Mouse (Mus musculus) intestine, embryonic 15.5 days (tissue): ENCODE measurements around the gene Aarsd1. TPM values are rescaled to one million over a fixed set of nuclear protein-coding genes. Genes with fewer than 3 reads are reported as not detected.
"Not testable (repeated sequence)": the region's sequence is repeated elsewhere in the genome, so short reads cannot be mapped to it uniquely, and the experiment has no call there.

Experiments used
- ATAC-seq: fragments of 200-750 bp; cut with Nextera tagmentation; 2 replicates; pipeline ENCODE4 v1.8.0; 2017; ENCODE audit warnings: moderate TSS enrichment, moderate library complexity
- H3K27ac ChIP-seq: fragments of 300-500 bp; sonication (generic); 2 replicates; pipeline ENCODE4 v1.5.1; 2015; ENCODE audit warnings: mild to moderate bottlenecking, inconsistent platforms
- H3K27me3 ChIP-seq: fragments of 300-500 bp; sonication (generic); replicated peaks from 2 replicates; pipeline ENCODE4 v1.6.1; 2015; ENCODE audit warnings: inconsistent platforms
- H3K36me3 ChIP-seq: fragments of 300-500 bp; sonication (generic); 2 replicates; pipeline ENCODE4 v1.6.1; 2015; ENCODE audit warnings: inconsistent platforms
- H3K4me1 ChIP-seq: fragments of 300-500 bp; sonication (generic); replicated peaks from 2 replicates; pipeline ENCODE4 v1.6.1; 2015; ENCODE audit warnings: inconsistent platforms
- H3K4me2 ChIP-seq: fragments of 300-500 bp; sonication (generic); replicated peaks from 2 replicates; pipeline ENCODE4 v1.6.1; 2015; ENCODE audit warnings: mild to moderate bottlenecking, inconsistent platforms
- H3K4me3 ChIP-seq: fragments of 300-500 bp; sonication (generic); replicated peaks from 2 replicates; pipeline ENCODE4 v1.5.1; 2015; ENCODE audit warnings: inconsistent platforms
- H3K9ac ChIP-seq: fragments of 300-500 bp; sonication (generic); 2 replicates; pipeline ENCODE4 v1.6.1; 2015; ENCODE audit warnings: inconsistent platforms
- H3K9me3 ChIP-seq: fragments of 300-500 bp; sonication (generic); 2 replicates; pipeline ENCODE4 v1.6.1; 2016; ENCODE audit warnings: inconsistent platforms
- WGBS: fragments of 180-500 bp; shearing (Covaris S2); methylation state at CpG from one replicate; pipeline ENCODE4 v1.1.7; 2015; 5-methylcytosine and 5-hydroxymethylcytosine counted together
- polyA plus RNA-seq: library from polyadenylated mRNA; unstranded; fragments of >200 nt; fragmentation: Nextera tagmentation; extraction: Ambion mirVana; gene quantifications from 2 replicates; pipeline ENCODE4 v1.2.1, GENCODE M21; 2015

Aarsd1 gene
- polyA plus RNA-seq, 1 experiment from 2014 or later: 60.1 TPM

DNA sequence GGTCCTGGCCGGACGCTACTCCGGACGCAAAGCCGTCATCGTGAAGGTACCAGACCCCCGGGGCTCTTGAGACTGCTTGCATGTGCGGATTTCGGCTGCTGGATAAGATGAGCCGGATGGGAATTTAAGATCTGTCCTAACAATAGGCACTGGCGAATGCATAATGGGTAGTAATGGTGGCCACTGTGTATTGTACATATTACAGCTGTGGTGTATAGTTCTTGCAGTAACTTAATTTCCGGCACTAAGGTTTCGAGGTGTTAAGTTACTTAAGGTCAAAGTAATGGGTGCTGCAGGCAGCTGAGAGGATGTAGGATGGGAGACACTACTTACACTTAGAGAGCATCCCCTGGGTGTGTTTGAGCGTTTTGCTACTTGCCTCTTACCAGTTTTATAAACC lies 25.3 kb upstream of the Aarsd1 start:
- Histone ChIP-seq H3K9me3 (no peaks in the 10 kb centered on the region), H3K4me2 (peak overlapping the region; percentile 67), H3K4me1 (peaks cover 12% of the 10 kb centered on the region), H3K36me3 (peaks cover 19% of the 10 kb centered on the region), H3K9ac (peak overlapping the region; percentile 83), H3K4me3 (peak overlapping the region; percentile 69), H3K27me3 (no peaks in the 10 kb centered on the region), H3K27ac (peak overlapping the region; percentile 83)
- ATAC-seq: peak; percentile 7; the same call in 1 of the 2 replicates
- WGBS: under 1% methylated on average over 14 of the region's 14 CpGs

DNA sequence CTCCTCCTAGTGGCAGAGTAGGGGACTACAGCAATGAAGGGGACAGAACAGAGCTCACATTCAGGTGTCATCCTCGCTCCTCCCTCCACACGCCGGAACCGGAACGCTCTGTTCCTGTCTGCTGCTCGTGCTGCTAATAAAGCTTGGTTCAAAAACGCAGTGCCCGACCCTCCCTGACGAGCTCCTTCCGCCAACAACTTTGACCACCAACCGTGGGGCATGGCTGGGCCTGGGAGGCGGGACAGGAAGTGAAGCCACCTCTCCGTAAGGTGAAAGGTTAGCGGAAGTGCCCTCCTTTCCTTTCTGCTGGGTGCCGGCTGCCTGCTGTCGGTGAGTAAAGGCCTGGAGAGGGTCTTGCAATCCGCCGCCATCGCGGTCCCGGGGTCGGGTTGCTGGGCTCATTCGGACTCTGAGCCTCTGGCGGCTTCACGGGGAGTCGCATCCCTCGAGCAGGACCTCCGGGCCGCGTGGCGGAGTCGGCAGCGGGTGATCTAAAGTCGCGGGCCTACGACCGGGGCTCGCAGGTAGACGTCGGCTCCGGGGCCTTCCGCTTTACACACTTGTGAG lies 24.8 kb upstream of the Aarsd1 start, which contains the start of gene Rpl27:
Gene Rpl27 (plus strand): TSS at position 172 of the 567 bp plus-strand sequence.
- Histone ChIP-seq H3K4me3 (peak within 1 kb of the TSS; percentile 69), H3K27me3 (no peaks in the 10 kb centered on the region), H3K4me1 (peaks cover 12% of the 10 kb centered on the region), H3K9ac (peak within 1 kb of the TSS; percentile 83), H3K9me3 (no peaks in the 10 kb centered on the region), H3K4me2 (peak within 1 kb of the TSS; percentile 67), H3K27ac (peak within 1 kb of the TSS; percentile 83), H3K36me3 (peaks cover 19% of the 10 kb centered on the region)
- WGBS: under 1% methylated on average over 42 of the region's 42 CpGs
- peak; percentile 99 for ATAC-seq

DNA sequence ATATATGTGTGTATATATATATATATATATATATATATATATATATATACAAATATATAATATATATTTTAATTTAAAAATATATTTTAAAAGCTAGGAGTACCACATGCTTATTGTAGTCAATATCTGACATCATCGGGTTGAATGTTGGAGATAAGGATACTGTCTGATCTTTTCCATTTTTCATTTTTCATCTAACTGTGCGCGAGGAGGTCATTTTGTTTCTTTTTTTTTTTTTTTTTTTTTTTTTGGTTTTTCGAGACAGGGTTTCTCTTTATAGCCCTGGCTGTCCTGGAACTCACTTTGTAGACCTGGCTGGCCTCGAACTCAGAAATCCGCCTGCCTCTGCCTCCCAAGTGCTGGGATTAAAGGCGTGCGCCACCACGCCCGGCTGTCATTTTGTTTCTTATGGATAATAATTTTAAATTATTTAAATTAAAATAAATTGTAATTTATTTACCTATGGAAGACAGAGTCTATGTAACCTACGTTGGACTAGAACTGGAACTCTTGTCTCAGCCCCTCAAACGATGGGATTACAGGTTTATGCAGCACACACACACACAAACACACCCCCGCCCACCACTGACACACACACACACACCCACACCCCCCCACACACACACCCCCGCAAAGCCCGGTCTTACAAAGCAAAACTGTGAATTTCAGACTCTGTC lies 24.2 kb upstream of the Aarsd1 start:
- not testable (repeated sequence) for H3K9me3 ChIP-seq, H3K27me3 ChIP-seq, ATAC-seq, H3K9ac ChIP-seq, H3K27ac ChIP-seq
- peaks cover 12% of the 10 kb centered on the region for H3K4me1 ChIP-seq
- H3K4me2 ChIP-seq: peak overlapping the region; percentile 67
- H3K36me3 ChIP-seq: peaks cover 19% of the 10 kb centered on the region
- WGBS: 34% methylated on average over 15 of the region's 15 CpGs
- H3K4me3 ChIP-seq: peak overlapping the region; percentile 29

DNA sequence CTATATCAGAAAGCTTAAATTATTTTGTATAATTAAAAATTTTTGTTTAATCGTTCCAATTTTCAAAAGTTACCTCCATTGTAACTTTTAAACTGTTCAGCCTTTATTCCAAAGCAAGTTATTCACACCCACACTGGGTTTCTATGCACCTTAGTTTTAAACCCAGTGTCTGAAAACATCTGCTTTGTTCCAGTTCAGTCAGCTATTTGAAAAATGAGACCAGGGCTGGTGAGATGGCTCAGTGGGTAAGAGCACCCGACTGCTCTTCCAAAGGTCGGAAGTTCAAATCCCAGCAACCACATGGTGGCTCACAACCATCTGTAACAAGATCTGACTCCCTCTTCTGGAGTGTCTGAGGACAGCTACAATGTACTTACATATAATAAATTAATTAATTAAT lies 20.6 kb upstream of the Aarsd1 start:
- not testable (repeated sequence) for H3K27ac ChIP-seq, H3K27me3 ChIP-seq, H3K4me1 ChIP-seq, H3K4me3 ChIP-seq, H3K4me2 ChIP-seq, H3K9me3 ChIP-seq, H3K9ac ChIP-seq, ATAC-seq
- peaks cover 22% of the 10 kb centered on the region for H3K36me3 ChIP-seq
- 56% methylated on average over 3 of the region's 3 CpGs for WGBS

- no peak overlapping the region for H3K27ac ChIP-seq
- H3K36me3 ChIP-seq: peaks cover 24% of the 10 kb centered on the region
- no peaks in the 10 kb centered on the region for H3K4me1 ChIP-seq
- H3K27me3 ChIP-seq: no peaks in the 10 kb centered on the region
- 85% methylated on average over 4 of the region's 4 CpGs for WGBS
- no peak overlapping the region for H3K9ac ChIP-seq
- H3K4me2 ChIP-seq: no peak overlapping the region
- ATAC-seq: no peak
- H3K4me3 ChIP-seq: no peak overlapping the region
- no peaks in the 10 kb centered on the region for H3K9me3 ChIP-seq
These were observed 19.5 kb upstream of the Aarsd1 start for GRCm38 (mm10) chr11:101436916-101437315.

- H3K4me2 ChIP-seq: no peak overlapping the region
- no peak overlapping the region for H3K9ac ChIP-seq
- no peak for ATAC-seq
- no peak overlapping the region for H3K27ac ChIP-seq
- no peak overlapping the region for H3K4me3 ChIP-seq
- H3K27me3 ChIP-seq: no peaks in the 10 kb centered on the region
- no peaks in the 10 kb centered on the region for H3K9me3 ChIP-seq
- WGBS: 79% methylated on average over 4 of the region's 4 CpGs
- no peaks in the 10 kb centered on the region for H3K4me1 ChIP-seq
- peaks cover 32% of the 10 kb centered on the region for H3K36me3 ChIP-seq
These were observed 18.4 kb upstream of the Aarsd1 start for GRCm38 (mm10) chr11:101435831-101436230.

DNA sequence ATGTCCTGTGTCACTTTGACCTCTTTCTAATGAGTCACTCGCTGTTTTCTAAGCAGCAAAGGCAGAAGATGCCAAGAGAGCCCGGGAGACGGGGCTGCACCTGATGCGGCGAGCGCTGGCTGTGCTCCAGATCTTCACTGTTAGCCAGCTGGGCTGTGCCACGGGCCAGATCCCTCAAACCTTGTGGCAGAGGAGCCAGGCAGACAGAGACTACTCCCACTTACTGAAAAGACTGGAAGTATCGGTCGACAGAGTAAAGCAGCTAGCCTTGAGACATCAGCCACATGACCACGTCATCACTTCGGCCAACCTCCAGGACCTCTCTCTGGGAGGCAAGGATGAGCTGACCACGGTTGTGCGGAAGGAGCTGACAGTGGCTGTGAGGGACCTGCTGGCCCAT lies 16.0 kb upstream of the Aarsd1 start:
- no peak overlapping the region for H3K4me2 ChIP-seq
- no peaks in the 10 kb centered on the region for H3K4me1 ChIP-seq
- H3K27ac ChIP-seq: no peak overlapping the region
- ATAC-seq: no peak
- no peak overlapping the region for H3K4me3 ChIP-seq
- no peaks in the 10 kb centered on the region for H3K27me3 ChIP-seq
- H3K9me3 ChIP-seq: no peaks in the 10 kb centered on the region
- H3K36me3 ChIP-seq: peaks cover 38% of the 10 kb centered on the region
- H3K9ac ChIP-seq: no peak overlapping the region
- WGBS: 89% methylated on average over 13 of the region's 13 CpGs

DNA sequence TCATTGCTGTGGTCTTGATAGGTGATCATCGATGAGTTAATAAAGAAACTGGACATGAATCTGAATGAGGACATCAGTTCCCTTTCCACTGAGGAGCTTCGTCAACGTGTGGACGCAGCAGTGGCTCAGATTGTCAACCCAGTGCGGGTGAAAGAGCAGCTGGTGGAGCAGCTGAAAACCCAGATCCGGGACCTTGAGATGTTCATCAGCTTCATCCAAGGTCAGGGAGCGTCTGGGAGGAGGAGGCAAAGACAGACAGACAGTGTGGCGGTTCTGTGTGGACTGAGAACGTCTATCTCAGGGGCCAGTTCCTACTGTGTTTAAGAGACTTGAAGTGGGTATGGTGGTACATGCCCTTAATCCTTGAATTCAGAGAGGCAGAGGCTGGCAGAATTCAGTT lies 13.9 kb upstream of the Aarsd1 start:
- Histone ChIP-seq H3K4me3 (no peak overlapping the region), H3K4me2 (no peak overlapping the region), H3K9ac (no peak overlapping the region), H3K27ac (no peak overlapping the region), H3K27me3 (no peaks in the 10 kb centered on the region), H3K9me3 (no peaks in the 10 kb centered on the region), H3K36me3 (peaks cover 38% of the 10 kb centered on the region), H3K4me1 (peaks cover 8% of the 10 kb centered on the region; the same call in 1 of the 2 replicates)
- no peak for ATAC-seq
- 89% methylated on average over 9 of the region's 9 CpGs for WGBS

DNA sequence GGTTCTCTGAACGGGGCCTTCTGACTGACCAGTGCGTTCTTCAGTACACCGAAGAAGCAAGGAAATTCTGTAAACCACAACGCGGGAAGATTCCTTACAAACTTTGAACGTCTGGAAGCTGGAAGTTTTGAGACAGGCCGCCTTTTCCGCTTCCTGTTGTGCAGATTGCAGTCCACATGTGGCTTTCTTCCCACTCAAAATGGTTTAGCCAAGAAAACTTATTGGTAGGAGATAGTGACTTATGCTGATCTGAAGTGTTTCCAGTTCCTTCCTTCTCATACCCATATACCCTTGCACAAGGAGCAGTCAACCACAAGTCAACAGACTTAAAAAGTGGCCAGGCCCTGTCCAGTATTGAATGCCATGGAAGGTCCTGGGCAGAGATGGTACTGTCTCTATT lies 8.8 kb upstream of the Aarsd1 start:
- ATAC-seq: no peak
- Histone ChIP-seq H3K4me2 (peak overlapping the region; percentile 92), H3K27ac (no peak overlapping the region), H3K36me3 (peaks cover 6% of the 10 kb centered on the region; the same call in 1 of the 2 replicates), H3K9me3 (no peaks in the 10 kb centered on the region), H3K9ac (0 out of 2 replicates have a peak overlapping the region, but pooled peaks have one; percentile 80), H3K4me1 (peaks cover 27% of the 10 kb centered on the region), H3K4me3 (peak overlapping the region; percentile 84), H3K27me3 (no peaks in the 10 kb centered on the region)
- WGBS: 57% methylated on average over 8 of the region's 8 CpGs

DNA sequence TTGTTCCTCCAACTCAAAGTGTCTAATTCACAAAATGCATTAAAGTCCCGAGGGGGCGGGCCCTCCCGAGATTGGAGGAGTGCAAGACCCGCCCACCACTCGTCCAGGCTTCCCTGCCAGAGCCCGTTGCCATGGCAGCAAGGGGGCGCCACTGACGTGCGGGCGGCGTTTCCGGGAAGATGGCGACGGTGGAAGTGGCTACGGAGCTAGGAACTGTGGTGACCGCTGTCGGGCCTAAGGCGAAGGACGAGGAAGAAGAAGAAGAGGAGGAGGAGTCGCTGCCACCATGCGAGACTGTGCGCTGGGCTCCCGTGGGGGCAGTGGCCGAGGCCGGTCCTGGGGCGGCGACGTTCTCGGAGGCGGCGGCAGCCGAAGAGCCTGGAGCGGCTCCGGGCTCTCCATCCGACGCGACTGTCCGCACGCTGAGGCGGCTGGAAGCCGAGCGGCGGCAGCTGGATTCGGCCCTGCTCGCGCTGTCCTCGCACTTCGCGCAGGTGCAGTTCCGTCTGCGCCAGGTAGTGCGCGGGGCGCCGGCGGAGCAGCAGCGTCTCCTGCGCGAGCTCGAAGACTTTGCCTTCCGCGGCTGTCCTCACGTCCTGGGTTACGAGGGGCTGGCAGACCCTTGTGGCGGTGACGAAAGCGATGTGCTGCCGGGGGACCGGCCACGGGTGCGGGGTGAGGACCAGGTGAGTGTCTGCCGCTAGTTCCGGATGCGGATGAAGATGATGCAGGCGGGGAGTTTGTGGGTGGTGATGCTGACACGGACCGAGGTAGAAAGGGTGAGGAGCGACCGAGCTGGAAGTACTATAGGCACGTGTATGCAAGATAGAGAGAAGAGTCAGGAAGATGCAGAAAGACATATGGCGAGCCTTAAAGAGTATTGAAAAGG lies 7.8 kb upstream of the Aarsd1 start, which contains the start of the genes Rundc1 and Ptges3l:
Gene Rundc1 (plus strand): TSS at position 161 of the 889 bp plus-strand sequence.
Gene Ptges3l (minus strand): TSS at position 409 of the 889 bp plus-strand sequence.
- H3K27me3 ChIP-seq: no peaks in the 10 kb centered on the region
- peak within 1 kb of the TSS; percentile 80 for H3K9ac ChIP-seq
- peaks cover 27% of the 10 kb centered on the region for H3K4me1 ChIP-seq
- peak; percentile 96 for ATAC-seq
- H3K27ac ChIP-seq: peak within 1 kb of the TSS; percentile 90
- under 1% methylated on average over 81 of the region's 81 CpGs for WGBS
- H3K9me3 ChIP-seq: no peaks in the 10 kb centered on the region
- peaks cover under 1% of the 10 kb centered on the region; the same call in 1 of the 2 replicates for H3K36me3 ChIP-seq
- peak within 1 kb of the TSS; percentile 92 for H3K4me2 ChIP-seq
- peak within 1 kb of the TSS; percentile 84 for H3K4me3 ChIP-seq

- H3K9me3 ChIP-seq: no peaks in the 10 kb centered on the region
- peak within 1 kb of the TSS; percentile 84 for H3K4me3 ChIP-seq
- no peaks in the 10 kb centered on the region for H3K36me3 ChIP-seq
- peaks cover 27% of the 10 kb centered on the region for H3K4me1 ChIP-seq
- no peaks in the 10 kb centered on the region for H3K27me3 ChIP-seq
- peak within 1 kb of the TSS; percentile 92 for H3K4me2 ChIP-seq
- WGBS: 3% methylated on average over 23 of the region's 23 CpGs
- H3K27ac ChIP-seq: peak within 1 kb of the TSS; percentile 90
- H3K9ac ChIP-seq: peak within 1 kb of the TSS; percentile 80
- peak; percentile 77 for ATAC-seq
These were observed 6.9 kb upstream of the Aarsd1 start, which contains the start of gene Gm27029 for GRCm38 (mm10) chr11:101424105-101424851. Gene Gm27029 (minus strand): TSS chr11:101424796.
